Mouse (Mus musculus) kidney, postnatal 25 days (tissue): ENCODE measurements at regions not wholly inside any gene's neighbourhood (a gene's known extent, or its start where the extent isn't known, plus 50 kb on each side); places are given as distances from the start of the nearest gene placed in this dataset.
"Not testable (repeated sequence)": the region's sequence is repeated elsewhere in the genome, so short reads cannot be mapped to it uniquely, and the experiment has no call there.

Source experiments
- DNase-seq, 2 experiments: peaks; one replicate each; pipeline ENCODE4 v3.0.0; 2021; ENCODE audit warnings: mixed read lengths in 2 of 2

GRCm38 (mm10) chr3:18524011-18524410, 575.8 kb downstream of the Cypt12 start:
- DNase-seq: no peak

- no peak for DNase-seq
Observed at GRCm38 (mm10) chr3:18557201-18557600, 609.0 kb downstream of the Cypt12 start.

DNA sequence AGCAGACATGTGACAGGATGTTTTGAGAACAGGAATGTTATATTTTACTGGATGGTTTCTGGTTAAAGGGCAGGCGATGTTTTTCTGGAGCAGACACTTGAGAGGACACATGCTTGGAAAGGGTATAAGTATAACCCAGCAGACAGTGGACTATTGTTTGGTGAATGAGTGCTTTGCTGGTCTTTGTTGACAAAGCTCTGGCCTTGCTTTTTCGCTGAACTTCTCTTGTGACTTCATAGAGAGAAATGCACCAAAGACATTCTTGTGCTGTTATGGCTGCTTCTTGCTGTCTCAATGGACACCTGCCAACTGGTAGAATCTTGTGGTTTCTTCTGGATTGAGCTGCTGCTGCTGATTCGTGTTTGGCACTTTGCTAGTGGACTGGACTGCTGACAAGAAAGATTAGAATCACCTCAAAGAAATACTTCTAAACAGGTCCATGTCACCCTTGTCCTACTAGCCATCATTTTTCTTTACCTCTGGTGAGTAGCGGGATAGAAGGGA, 612.1 kb downstream of the Cypt12 start:
- DNase-seq: no peak

DNA sequence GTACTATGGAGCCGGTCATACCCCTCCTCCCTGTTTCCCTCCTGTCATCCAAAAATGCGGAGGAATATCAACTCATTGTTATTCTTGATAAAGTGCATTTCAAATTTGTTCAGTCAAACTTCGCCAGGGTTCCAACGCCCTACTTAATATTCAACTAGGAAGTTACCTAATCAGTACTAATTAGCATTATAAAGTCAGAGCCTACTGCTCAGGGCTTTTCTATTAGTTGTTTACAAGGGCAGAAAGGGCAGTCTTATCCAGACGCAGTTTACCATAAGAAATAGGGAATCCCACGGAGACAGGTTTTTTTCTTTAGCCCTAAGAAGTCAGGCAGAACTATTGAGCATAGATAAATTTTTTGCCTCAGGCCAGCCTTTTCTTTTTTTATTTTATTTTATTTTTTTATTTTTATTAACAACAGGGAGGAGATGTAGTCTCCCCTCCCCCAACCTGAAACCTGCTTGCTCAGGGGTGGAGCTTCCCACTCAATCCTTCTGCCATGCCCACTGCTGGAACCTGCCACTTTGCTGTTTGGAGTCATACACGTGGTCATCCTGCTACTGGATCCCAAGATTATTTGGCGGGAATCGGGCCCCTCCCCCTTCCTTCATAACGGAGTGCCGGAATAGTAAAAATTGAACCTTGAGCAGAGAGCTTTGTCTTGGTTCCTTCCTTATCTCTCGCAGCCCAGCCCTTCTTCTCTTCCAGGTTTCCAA, 632.9 kb downstream of the Cypt12 start:
- DNase-seq: not testable (repeated sequence)

- DNase-seq: no peak
Observed at GRCm38 (mm10) chr3:18620608-18621007, 672.4 kb downstream of the Cypt12 start.

- peak; percentile 74 to 86 for DNase-seq
Observed at GRCm38 (mm10) chr3:18623831-18624304, 675.7 kb downstream of the Cypt12 start.

DNA sequence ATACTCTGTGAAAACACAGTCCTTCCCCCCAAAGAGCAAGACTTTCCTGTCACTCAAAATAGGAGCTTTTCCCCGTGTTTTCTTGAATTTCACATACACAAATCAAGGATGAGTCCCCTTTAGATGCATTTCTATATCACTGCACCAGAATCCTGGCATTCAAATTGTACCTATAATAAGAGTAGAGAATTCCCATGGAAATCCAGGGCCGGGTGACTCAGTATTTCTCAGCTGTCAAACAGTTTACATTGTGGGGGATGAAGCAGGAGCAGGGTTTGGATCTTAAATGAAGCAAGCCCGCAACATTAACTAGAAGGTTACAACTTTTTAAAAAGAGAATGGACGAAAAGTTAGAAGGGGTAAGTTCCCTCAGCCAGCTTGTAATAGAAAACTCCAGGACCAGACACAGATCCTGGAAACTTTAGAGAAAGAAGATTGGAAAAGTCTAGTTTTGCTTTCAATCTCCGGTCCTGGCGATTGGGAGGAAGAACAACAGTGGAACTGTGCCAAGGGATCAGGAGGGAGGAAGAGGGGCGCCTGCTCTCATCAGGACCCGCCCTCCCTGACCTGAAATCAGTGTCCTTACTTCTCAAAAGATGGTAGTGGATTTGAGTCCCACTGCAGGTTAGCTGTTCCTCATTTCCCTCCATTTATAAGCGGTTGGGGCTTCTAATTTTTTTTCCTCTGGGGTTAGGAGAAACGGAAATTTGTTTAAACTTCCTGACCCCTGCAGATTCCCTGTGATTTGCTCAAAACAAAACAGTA, 676.4 kb downstream of the Cypt12 start:
- DNase-seq: peak; percentile 63 to 69

GRCm38 (mm10) chr3:18625395-18626328, 677.5 kb downstream of the Cypt12 start:
- DNase-seq: peak; percentile 47 to 58

DNA sequence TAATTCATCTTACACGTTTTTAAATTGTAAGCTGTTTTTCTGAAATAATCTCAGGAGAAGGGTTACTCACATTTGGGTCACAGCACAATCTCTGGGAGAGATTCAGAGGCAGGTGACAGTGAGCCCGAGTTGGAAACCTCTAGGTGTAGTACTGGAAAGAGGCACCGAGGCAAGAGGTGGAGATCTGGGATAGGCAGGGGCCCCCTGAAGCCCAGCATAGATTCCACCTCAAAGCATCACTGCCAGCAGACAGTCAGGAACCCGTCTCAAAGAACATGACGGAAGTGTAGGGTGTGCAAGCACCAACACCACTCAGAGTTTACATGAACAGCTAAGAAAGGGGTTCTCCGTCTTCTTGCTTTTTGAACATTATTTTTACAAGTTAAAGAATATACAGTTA, 678.2 kb downstream of the Cypt12 start:
- no peak for DNase-seq

- no peak for DNase-seq
Observed at GRCm38 (mm10) chr3:18626820-18627219, 678.6 kb downstream of the Cypt12 start.

DNA sequence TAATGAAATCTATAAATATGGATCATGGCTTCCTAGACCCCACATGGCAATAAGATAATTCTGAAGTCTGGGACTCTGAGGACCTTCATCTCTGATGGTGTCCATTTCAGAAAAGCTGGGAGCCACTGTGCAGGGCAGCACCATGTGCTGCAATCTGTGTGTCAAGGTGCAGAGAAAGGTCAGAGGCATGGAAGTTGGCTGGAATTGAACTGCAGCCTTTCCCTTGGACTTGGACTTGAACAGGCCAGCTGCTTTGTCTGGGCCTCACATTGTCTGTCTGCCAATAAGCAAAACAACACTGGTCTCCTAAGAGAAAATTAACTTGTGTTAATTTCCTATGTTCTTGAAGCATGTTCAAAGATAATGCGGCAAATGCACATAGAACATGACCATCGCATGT, 681.0 kb downstream of the Cypt12 start:
- no peak for DNase-seq

GRCm38 (mm10) chr3:18631601-18632000, 683.4 kb downstream of the Cypt12 start:
- DNase-seq: no peak

DNA sequence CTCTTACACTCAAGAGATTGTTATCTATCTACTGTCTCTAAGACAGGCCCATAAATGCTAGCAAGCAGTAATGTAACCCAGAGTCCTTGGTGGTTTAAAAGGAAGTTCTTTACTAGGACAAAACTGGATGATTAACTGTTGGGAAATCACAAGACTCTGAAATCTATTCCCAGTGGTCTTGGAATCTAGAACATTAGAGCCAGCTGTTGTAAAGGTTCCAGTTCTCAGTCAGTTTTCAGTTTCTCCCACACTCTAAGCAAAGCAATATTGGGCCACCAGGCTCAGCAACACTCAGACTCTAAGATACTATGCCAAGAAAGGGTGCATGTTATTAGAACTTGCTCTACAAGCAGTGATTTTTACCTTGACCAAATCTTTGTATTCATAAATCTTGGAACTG, 686.6 kb downstream of the Cypt12 start:
- no peak for DNase-seq

GRCm38 (mm10) chr3:18637553-18637952, 689.3 kb downstream of the Cypt12 start:
- no peak for DNase-seq

- DNase-seq: no peak
Observed at GRCm38 (mm10) chr3:18640286-18640685, 692.1 kb downstream of the Cypt12 start.

GRCm38 (mm10) chr3:18641688-18642087, 693.5 kb downstream of the Cypt12 start:
- no peak for DNase-seq

DNA sequence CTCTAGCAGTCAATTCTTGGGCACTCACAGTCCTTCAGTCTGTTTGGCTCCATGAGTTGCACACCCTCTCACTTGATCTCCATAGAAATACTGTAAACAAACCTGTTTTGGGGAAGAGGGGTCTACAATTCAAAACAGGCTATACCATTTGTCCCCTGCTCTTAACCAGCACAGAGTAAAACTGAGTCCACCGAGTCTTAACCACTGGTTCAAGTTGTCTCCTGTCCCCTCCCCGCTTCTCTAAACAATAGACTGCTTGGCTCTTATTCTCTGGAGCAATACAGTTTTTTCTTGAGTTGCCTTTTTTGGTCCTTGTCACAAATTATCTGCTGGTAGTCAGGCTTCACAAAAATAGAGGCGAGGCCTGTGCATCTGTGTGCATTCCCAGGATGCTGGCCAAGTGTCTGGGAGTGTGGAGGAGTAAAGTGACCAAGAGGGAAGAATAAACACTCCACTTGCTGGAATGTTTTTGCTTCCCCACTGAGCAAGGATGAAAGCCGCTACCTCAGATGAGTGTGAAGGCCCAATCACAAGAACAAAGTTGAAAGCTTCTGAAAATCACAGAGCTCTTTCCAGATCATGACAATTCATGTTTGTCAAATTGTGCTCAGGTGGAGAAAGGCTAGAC, 695.3 kb downstream of the Cypt12 start:
- peak in 1 of 2 experiments; percentile 34 for DNase-seq

GRCm38 (mm10) chr3:18645481-18645880, 697.3 kb downstream of the Cypt12 start:
- no peak for DNase-seq

GRCm38 (mm10) chr3:18645927-18646326, 697.7 kb downstream of the Cypt12 start:
- DNase-seq: no peak

GRCm38 (mm10) chr3:18653557-18653956, 705.3 kb downstream of the Cypt12 start:
- no peak for DNase-seq

DNA sequence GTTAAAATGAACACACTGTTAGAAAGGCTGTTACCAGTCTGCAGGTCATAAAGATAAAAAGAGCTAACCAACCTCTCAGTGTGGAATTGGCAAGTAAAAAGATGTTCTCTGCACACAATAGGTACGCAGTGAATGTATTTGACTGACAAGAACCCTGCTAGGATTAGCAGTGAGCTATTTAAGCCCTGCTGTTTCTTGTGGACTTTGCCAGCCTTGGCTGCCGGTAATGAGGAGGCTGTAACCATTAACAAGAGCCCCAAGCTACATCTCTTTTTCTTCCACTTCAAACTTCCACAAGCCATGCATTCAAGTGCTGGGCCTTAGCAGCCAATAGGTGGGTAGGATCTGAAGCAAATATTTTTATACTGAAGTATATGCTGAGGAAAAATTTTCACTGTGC, 717.5 kb downstream of the Cypt12 start:
- DNase-seq: peak; percentile 8 to 44

DNA sequence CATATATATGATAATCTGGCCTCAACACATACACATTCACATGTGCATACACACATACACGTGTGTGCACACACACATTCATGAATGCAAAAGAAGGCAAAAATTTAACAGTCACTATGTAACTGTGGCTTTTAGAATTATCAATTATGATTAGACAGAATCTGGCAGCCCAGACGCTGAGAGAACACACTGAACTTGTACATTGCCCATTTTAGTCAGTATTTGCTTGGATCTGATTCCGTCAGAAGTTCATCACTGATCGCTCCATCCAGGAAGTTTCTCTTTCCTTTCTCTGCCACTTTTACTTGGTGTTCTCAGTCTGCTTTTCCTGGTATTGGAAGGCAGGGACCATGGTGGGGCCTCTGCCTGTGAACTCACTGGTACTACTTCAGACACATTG, 719.5 kb downstream of the Cypt12 start:
- DNase-seq: no peak
